Mouse (Mus musculus) retina, adult 2 months (tissue): ENCODE measurements around the gene Arl5a.

ENCODE experiments used
- DNase-seq: peaks from one replicate; pipeline ENCODE4 v3.0.0-alpha.2; 2012; ENCODE audit warnings: low read depth, low spot score

Arl5a gene

DNA sequence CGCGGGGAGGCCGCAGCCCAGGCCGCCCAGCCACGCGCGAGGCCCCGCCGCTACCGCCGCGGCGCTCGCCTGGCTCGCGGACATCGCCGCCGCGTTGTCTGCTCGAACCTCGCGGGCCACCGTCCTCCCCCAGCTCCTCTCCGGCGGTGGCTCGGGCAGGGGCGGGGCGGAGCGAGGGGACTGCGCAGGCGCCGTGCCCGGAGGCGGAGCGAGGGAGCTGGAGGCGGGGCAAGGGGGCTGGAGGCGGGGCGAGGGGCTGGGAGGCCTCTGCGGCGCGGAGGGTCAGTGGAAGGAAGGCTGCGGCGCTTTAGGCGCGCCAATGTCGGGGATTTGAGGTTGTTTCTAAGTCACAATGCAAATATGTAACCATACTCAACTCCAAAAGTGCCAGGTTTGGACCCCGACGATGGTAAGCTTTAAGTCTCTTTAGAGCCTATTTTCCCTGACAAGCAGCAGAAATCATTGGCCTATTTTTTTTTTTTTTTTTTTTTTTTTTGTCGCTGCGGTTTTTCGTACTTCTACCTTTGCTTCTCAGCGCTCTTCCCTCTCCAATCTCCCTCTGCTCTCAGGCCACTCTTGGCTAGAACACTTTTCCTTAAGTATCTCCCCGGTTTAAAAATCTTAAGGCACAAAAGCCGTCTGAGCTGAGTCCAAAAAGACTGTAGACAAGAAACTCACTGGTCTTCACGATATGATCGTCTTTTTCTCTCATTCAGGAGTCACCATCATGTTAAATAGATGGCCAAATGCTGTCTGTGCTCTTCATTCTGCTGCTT, at the start of gene Arl5a:
Arl5a (minus strand) TSS at position 155 of the 776 bp plus-strand sequence.
- DNase-seq: peak; percentile 87

DNA sequence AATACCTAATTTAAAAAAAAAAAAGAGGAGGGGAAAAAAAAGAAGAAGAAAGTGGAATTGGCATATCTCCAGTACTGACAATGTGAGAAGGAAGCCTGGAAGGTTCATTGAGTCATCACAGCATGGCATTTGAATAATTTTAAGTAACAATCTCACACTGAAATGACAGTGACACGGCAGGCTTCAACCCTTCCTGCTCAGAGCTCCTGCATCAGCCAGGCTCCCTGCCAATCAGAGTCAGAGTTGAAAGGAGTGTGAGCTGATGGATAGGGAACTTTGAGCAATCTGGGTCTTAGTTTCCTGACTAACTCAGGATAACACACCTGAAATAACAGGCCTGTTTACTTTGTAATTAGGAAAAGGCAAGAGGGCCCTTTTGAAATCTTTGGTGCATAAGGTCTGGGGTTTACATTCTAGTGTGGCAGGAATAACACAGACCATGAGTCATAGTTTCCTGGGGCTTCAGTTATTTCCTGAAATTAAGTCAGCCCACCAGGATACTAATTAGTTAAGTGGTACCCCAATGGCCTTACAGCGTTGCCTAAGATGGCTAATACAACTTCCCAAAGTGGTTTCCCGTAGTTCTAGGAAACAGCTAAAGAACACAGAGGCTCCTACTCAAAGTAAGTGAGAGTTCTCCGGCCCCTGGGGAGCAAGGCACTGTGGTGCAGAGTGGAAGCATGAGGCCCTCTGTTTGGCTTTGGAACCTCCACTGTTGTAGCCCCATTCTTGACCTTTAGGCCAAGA, 47.0 kb upstream of the Arl5a start:
- no peak for DNase-seq

DNA sequence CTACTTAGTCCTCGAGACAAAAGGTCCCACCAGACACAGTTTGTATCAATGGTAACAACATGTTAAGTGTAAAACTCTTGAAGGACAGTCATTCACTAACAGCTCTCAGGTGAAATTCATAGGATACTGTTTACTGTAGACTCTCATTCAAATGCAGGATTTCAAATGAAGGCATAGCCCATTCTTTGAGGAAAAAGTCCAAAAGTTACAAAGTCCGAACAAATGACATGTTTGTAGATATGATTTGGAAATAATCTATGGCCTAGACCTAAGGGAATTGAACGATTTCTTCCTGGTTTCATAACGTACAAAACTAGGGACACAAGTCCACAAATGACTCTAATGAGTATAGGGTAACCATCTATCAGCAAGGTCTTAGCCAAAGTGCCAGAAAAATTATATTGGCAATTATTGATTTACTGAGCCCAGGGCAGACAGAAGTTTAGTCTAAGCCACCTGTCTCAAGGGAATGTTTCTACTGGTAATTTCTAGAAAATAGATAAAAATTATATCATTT, 45.4 kb upstream of the Arl5a start:
- no peak for DNase-seq

DNA sequence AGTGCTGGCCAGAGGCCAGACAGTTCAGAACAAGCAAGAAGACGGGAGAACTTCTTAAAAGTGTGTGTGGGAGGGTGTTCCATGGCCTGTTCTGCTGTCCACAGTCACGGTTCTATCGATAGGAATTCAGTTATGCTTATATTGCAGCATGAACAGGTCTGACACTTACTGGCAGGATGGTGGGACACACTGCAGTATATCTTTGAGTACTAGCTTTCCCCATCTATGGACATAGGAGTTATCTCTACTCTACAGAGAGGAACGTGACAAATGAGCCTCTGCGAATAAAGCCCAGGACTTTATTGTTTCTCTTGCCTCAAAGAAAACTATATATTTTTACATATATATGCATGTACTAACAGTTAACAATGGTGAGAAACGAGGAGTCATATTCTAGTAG, 42.9 kb upstream of the Arl5a start:
- no peak for DNase-seq

DNA sequence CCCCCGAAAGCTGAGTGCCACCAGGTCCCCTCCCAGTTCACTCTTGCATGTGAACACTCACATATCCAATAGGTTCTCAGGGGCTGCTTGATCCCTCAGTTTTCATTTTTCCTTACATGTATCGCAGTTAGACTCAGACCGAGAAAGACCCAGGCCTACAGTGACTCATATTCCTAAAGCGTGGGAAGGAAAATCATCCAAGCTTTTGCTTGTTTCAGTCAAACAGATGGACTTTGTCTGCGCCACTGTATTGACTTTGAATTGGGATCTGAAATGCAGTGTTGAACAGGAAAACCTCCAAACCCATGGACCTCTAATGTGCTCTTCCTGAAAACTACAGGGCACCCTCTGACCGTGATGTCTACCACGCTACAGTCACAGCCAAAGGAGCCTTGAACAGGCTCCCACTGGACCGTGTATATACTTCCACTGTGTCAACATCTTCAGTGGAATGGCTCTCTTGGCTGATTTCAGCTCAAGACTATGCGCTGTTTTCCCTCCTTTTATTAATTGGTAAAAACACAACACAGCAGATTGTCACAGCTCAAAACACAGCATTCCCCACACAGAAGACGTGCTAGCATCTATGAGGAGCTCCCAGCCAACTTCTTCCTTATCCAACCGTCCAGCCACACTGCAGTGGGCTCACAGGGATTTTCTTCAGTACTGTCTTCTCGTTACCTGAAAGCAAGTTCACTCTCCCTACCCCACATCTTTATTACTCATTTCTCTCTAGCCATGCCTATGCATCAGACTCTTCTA, 36.7 kb upstream of the Arl5a start:
- no peak for DNase-seq

DNA sequence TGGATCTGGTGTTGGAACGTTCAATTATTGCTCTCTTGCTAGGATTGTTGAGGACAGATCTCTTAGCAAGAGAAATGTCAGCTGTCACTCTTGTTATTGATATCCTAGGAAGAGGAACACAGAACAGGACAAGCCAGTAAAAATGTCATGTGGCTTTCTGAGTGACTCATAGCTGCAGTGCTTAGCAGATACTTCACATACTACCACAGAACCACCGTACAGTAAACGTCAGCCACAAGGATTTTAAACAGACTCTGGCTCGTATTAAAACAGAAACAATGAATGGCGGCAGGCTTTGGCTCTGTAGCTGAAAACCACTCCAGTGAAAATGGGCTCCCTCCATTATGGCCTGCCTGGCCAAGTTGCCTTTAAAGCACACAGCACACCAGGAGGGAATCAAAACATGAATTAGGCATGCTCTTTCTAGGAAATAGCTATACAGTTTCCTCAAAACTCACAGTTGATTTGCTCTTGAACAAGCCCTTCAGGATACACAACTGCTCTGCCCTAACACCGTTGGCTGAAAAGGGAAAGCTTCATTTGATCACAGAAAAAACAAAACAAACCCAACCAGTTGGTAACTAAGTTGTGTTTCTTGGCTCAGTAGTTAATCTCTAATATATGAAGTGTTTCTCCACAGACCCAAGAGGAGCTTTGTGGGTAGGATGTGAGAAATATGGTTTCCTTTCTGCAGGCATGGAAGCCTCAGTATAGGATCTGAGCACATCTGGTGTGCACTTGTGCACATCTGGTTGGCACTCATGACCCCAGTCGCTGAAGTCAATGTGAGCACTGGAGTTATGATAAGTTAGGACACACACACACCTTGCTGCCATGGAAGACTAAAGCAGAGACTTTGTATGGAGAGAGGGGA, 31.1 kb upstream of the Arl5a start:
- DNase-seq: no peak

DNA sequence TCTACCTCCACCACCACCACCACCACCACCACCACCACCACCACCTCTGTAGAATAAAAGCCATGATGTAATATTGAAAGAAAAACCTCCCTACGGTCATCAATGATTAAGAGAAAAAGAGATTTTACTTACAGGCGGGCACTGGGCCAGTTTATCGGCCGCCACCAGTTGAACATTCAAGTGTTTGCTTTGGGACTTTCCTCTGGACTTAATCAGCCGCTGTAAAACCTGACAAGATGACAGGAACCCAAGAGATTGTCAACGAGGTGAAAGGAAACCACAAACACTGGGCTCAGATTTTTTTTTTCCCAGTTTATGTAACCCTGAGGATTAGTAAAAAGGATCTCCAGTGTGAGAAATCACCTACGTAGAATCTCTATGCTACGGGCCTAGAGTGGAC, 25.1 kb upstream of the Arl5a start:
- DNase-seq: no peak

DNA sequence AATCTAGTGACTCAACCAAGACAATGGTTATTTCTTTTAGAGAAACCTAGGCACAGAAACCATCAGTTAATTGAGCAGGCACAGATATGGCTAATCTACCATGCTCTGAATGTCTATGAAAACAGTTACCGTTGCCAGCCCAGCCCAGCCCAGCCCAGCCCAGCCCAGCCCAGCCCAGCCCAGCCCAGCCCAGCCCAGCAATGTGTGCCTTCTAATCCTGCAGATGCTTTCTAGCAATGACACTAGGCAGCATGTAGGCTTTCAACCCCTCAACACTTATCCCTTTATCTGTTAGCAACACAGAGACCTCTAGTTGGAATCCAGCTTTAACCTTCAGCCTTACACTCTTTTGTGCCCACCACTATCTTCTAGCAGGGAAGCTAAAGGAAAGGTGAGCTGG, 24.2 kb upstream of the Arl5a start:
- DNase-seq: no peak

DNA sequence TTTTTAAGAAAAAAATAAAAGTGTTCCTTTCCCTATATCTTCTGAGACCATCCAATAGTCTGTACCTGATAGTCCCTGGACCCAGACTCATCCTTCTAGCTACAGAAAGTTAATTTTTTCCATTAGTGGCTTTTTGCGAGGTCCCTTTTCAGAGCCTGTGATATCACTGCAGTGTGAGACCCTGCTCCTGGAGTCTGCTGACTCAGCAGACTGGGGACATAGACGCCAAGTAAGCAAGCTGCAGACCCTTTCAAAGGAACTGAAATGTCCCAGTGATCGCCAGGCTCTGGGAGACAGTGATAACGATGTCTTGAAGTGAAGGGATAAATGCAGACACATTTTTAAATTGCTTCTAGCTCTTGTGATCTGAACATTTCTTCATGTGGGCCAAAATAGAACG, 21.9 kb upstream of the Arl5a start:
- DNase-seq: no peak

DNA sequence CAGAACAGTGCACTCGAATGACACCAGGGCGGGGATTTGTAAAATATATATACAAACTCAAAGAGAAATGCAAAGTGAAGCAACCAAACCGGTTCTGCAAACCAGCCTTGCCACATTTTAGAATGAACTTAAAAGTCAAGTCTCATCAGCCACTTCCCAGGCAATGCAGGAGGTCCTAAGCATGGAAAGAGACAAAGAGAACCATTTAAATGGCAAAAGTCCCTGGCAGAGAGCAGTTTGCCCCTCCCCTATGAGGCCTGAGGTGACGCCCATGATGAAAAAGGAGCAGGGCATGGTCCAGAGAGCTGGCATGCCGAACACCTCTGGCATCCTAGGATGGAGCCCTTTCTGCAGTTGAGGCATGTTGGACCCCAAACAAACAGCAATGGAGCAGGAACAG, 17.4 kb upstream of the Arl5a start:
- no peak for DNase-seq

DNA sequence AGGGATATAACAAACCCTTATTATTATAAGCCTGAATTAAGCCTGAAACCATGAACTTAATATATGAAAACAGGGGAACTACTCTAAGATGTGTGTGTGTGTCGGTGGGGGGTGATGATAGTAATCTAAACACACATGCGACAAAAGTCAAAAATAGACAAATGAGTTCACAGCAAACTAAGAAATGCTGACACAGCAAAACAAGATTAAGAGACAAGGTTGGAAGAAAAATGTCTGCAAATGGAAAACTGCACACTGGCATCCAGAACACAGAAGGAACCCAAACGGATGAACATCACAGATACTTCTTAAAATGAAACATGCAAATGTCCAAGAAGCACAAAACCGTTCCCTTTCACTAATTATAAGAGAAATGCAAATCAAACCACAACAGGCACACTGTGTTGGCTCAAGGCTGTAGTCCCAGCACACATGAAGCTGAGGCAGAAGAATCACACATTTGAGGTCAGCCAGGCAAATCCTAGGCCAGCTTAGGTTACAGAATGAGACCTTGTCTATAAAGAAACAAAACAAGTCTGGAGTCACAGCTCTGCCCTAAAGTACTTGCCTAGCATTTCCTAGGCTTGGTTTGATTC, 15.8 kb upstream of the Arl5a start:
- no peak for DNase-seq

DNA sequence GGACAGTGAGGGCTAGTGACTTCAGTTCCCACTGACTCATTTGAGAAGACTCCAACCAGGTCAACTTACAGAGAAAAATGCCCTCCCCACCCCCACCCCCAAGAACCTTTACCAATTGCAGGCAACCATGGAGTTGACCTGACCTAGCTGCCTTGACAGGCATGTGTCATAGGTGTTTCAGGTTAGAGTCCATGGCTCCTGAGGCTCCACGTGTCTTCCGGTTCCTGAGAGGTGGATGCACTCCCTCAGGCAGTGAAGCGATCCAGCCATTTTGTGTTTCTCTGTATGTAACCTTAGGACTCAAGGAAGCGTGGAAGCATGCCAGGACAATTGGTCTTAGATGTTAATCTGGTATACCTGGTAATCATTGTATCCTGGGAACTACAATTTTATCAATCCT, 13.7 kb upstream of the Arl5a start:
- DNase-seq: no peak

DNA sequence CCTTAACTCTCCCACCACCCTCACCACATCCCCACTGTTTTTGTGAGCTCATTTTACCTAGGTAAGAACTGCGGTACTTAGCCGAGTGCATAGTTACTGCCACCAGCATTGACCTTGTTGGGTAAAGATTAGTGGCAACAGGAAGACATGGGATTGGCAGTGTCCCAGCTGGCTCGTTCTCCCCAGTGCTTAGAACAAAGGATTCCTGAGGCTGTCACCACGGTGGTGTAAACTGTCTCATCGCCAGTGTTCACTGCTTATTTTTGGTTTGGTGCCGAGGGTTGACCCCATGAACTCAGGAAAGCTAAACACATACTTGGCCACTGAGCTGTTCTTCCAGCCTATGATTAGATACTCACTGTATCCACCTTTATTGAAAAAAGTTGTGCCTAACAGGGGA, 13.3 kb upstream of the Arl5a start:
- DNase-seq: no peak

DNA sequence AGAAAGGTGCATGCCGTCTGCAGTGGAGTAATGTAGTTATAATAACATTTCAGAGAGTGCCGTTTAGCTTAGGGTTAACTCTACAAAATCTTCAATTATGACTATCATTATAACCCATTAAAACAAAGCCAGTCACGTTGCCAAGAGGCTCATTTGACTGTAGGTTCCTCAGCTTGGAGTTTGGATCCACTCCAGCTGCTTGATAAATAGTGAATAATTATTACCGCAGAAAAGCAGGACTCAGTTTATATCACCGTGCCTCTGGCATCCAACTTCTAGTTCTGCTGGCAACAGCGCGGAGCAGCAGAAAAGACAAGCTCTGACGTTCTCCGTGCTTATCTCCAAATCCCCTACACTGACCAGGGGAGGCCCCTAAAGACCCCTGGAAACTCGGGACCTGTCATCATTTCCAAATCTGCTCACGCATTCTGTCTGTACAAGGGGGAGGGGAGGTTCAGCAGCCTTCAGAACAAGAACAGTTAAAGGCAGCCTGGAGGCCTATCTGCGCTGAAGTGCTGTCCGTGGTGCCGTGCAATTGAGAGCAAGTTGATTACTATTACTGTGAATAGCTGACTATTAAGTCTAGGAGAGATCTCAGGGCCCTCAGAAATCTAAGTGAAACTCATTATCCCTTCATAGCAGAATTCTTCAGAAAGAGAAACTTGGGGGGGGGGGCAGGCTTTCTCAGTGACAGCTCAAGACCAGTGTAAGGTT, 11.4 kb upstream of the Arl5a start:
- DNase-seq: no peak

DNA sequence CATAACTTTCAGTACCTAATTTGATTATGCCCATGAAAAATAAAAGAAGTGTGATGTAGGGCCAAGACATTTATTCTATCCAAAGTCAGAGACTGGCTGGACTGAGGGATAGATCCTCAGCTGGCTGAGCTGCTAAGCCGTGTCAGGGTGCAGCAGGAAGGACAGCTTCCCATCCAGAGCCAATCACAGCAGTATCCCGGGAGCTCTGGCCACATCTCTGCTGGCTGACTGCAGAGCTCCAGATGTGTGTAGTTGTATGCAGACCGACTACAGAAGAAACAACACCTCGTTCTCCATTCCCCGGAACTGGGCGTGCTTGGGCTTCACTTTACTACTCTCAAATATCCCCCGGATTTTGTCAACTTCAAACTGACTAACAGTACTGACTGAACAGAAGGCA, 8.7 kb upstream of the Arl5a start:
- DNase-seq: no peak

DNA sequence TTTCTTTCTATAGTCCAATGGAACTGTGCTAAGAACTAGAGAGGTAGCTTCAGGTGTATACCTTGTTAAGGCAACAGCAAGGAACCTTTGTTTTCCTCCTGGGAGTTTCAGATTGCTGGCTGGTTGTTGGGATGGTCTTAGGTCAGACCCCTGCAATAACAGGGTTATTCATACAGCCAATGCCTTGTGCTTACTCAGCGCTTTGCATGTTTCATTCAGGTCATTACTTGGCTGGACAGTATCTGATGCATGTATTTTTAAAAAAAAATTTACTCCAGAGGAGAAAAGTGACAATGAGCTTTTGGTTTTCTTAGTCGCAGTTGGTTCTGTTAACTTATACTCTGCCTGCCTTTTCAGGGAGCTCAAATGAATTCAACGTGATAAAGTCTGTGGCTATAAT, 2.7 kb upstream of the Arl5a start:
- no peak for DNase-seq

DNA sequence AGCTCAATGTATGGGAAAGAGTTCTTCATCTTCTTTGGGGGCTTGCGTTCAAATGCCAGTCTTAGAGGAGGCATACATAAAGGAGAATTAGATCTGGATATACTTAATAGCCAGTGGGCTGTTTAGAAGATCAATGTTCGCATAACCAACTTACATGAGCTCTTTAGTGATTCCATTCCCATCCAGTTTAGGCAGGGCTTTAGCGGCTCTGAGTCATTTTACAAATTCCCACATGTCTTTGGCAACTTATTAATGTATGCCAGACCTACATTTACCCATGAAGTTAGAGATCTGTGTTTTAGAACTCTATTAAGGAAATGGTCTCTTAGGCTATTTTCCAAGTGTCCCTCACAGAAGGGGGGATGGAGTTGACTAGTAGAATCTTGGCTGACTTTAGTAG, 1.3 kb upstream of the Arl5a start:
- no peak for DNase-seq

DNA sequence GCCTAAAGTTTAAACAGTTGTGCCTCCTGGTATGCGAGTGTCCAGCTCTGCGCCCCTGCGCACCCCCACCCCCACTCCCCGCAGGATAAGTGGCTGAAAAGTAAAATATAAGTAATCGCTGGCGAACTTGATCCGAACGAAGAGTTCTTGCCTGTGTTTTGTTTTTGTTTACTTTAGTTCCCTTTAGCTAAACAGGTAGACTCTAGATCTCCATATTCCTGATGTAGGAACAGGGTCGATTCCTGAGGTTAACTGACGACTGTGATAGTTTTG, 758 bp upstream of the Arl5a start:
- DNase-seq: no peak

DNA sequence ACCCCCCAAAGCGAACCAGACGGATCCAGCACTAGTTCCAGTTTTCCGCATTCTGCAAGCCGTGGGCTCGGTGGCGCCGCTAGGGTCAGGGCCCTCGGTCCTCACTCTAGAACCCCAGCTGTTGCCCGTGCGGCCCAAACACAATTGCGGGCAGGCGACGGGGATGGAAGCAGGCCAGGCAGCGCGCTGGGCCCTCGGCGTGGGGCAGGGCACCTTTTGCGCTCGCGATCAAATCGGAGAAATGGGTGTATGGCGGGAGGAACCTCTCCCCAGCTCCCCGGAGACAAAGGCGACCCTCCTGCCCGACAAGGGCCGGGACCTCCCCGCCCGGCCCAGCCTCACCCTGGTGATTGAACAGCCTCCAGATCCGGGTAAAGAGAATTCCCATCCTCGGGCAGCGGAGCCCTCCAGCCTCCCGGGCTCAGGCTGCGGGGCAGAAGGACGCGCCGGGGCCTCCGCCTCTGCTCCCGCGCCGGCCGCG, 413 bp downstream of the Arl5a start:
- no peak for DNase-seq

DNA sequence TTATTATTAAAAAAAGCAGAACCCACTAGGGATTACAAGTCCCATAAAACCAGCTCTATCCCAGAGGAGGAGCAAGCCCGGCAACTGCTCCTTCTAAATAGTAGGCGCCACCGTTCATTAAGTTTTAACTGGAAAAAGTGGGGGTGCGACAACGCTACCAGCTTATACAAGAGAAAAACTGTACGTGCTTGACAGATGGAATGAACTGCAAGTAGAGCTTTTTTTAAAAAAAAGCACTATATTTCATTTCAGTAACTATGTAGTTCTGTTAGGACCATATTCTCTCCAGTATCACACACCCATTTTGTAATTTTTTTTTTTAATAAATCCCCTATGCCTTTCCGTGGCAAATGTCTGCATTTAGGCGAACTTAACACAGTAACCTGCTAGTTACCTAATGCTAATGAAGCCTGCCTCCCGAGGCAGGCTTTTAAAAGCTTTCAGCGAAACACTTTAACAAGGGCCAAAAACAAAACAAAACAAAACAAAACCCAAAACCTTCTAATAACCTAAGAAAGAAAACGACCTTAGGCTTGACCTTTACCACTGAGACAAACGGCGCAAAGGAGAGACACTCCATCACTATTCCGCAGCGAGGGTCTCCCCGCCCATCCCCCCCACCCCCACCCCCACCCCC, 972 bp downstream of the Arl5a start:
- no peak for DNase-seq
